Mouse (Mus musculus) testis, adult 2 months (tissue): ENCODE measurements around the gene Ip6k3.

Experiments used
- CTCF ChIP-seq: fragments of 200-500 bp; IDR thresholded peaks from 2 replicates; pipeline ENCODE4 v1.5.1; 2012; ENCODE audit warnings: low read depth, mild to moderate bottlenecking, inconsistent platforms, low read length, moderate library complexity; ENCODE audit not compliant: control insufficient read depth, insufficient read depth, insufficient replicate concordance
- POLR2A ChIP-seq: fragments of 200-500 bp; IDR thresholded peaks from 2 replicates; pipeline ENCODE4 v1.6.1; 2012; ENCODE audit warnings: low read depth, mild to moderate bottlenecking, inconsistent platforms, low read length, moderate library complexity; ENCODE audit not compliant: control insufficient read depth

GRCm38 (mm10) chr17:27176287-27176686 is 8.7 kb upstream of the Ip6k3 start:
- no peak for TF ChIP-seq POLR2A
- TF ChIP-seq CTCF = no peak
